9 mouse cellular contexts compared by ENCODE assay signal in the genomic region with DNA sequence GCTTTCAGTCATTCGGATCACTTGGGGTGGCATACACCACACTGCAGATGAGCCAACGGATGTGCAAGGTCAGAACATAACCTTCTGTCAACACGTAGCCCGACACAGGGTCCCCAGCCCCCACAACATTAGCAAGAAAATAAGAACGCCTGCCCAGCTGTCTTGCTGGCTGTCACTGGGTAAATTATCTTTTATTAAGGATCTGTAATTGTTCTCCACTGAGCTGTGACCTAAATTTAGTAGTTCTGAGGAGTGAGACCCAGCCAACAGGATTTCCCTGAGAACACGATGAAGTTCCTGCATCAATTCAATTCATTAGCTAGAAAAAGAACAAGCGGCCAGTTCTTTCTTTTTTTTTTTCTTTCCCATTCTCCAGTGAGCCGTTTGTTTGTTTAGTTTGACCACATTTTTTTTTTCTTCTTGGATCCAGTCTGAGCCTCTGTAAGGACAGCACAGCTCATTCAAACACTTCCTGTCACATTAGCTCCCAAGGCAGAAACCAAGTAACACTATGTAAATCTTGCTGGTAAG.
DNase-seq lines count a peak whose midpoint lies in the region; ATAC-seq and TF ChIP-seq lines count a peak whose summit lies in the region.
"Had no signal": no experiment of that assay in that cellular context is flagged by ENCODE, and none has a peak within 500 bp of the region (broad histone marks: within the 10 kb centered on the region; RNA-seq: fewer than 3 reads in every experiment).

No protein-coding gene starts in this region.

- H3K4me1 ChIP-seq in heart, embryonic 16.5 days (ENCODE audit: control insufficient read depth, insufficient read depth, low read length) = peaks cover 10% of the 10 kb centered on the region
- H3K4me1 ChIP-seq in midbrain, embryonic 11.5 days (ENCODE audit: control insufficient read depth, insufficient read depth, low read length) = no peaks in the 10 kb centered on the region
- H3K4me1 ChIP-seq in thymus, adult 2 months (replicated peaks; ENCODE audit: control insufficient read depth, insufficient read depth, low read length) = no peaks in the 10 kb centered on the region
- H3K4me1 ChIP-seq: stomach, embryonic 15.5 days had no signal

- peak overlapping the region; percentile 15; the same call in 1 of the 2 replicates for H3K4me2 ChIP-seq in heart, embryonic 16.5 days (ENCODE audit: low read depth, low read length)
- H3K4me2 ChIP-seq in midbrain, embryonic 11.5 days = no peak overlapping the region
- H3K4me2 ChIP-seq: stomach, embryonic 15.5 days had no signal

- no peaks in the 10 kb centered on the region for H3K36me3 ChIP-seq in heart, embryonic 16.5 days (ENCODE audit: control insufficient read depth, insufficient read depth)
- no peaks in the 10 kb centered on the region for H3K36me3 ChIP-seq in midbrain, embryonic 11.5 days (ENCODE audit: control insufficient read depth, insufficient read depth, low read length)
- H3K36me3 ChIP-seq in thymus, adult 2 months (ENCODE audit: control insufficient read depth, insufficient read depth, low read length) = no peaks in the 10 kb centered on the region
- H3K36me3 ChIP-seq: stomach, embryonic 15.5 days had no signal

- TF ChIP-seq POLR2A in thymus, adult 2 months (IDR thresholded peaks at IDR 0.05; ENCODE audit: control insufficient read depth, extremely low read depth, insufficient read depth, low read length, poor library complexity) = no peak

- no peak for TF ChIP-seq CTCF in thymus, adult 2 months (IDR thresholded peaks at IDR 0.05; ENCODE audit: borderline replicate concordance, control insufficient read depth, extremely low read depth, insufficient read depth, low read length, poor library complexity)

- H3K27ac ChIP-seq in heart, embryonic 16.5 days (ENCODE audit: low read length) = peak overlapping the region; percentile 68
- H3K27ac ChIP-seq in midbrain, embryonic 11.5 days (ENCODE audit: low read depth, low read length) = no peak overlapping the region
- no peak overlapping the region for H3K27ac ChIP-seq in thymus, adult 2 months (ENCODE audit: control insufficient read depth, insufficient read depth, low read length)
- H3K27ac ChIP-seq: stomach, embryonic 15.5 days had no signal

- no peak overlapping the region for H3K9ac ChIP-seq in heart, embryonic 16.5 days (ENCODE audit: low read length)
- no peak overlapping the region for H3K9ac ChIP-seq in midbrain, embryonic 11.5 days (ENCODE audit: low read length)
- H3K9ac ChIP-seq: stomach, embryonic 15.5 days had no signal

- peak; percentile 55 to 73 for DNase-seq in adrenal gland, adult (ENCODE audit: inconsistent age in 2 of 2, low spot score in 1 of 2)
- DNase-seq in adrenal gland, postnatal 4 days (ENCODE audit: low spot score in 2 of 2) = no peak
- DNase-seq in embryo, embryonic 10.5 days (ENCODE audit: low spot score) = peak; percentile 66
- DNase-seq in kidney, postnatal 14 days = peak; percentile 74
- no peak for DNase-seq in midbrain, embryonic 11.5 days (ENCODE audit: low spot score, missing footprints)
- no peak for DNase-seq in gastrocnemius, adult 18-20 months (ENCODE audit: low spot score)
- no peak for DNase-seq in thymus, adult 2 months

- no peaks in the 10 kb centered on the region for H3K27me3 ChIP-seq in heart, embryonic 16.5 days (ENCODE audit: control insufficient read depth, insufficient read depth, low read length)
- no peaks in the 10 kb centered on the region for H3K27me3 ChIP-seq in midbrain, embryonic 11.5 days (ENCODE audit: control insufficient read depth, insufficient read depth, low read length)
- no peaks in the 10 kb centered on the region for H3K27me3 ChIP-seq in thymus, adult 2 months (ENCODE audit: control insufficient read depth, insufficient read depth, low read length)
- H3K27me3 ChIP-seq: stomach, embryonic 15.5 days had no signal

- no peaks in the 10 kb centered on the region for H3K9me3 ChIP-seq in heart, embryonic 16.5 days (replicated peaks; ENCODE audit: control insufficient read depth, low read length)
- H3K9me3 ChIP-seq in midbrain, embryonic 11.5 days (ENCODE audit: control insufficient read depth, low read length) = no peaks in the 10 kb centered on the region
- H3K9me3 ChIP-seq: stomach, embryonic 15.5 days had no signal

- WGBS in heart, embryonic 16.5 days = 11% methylated on average over 8 of the region's 8 CpGs
- WGBS in midbrain, embryonic 11.5 days = 28% methylated on average over 8 of the region's 8 CpGs
- 66% methylated on average over 8 of the region's 8 CpGs for WGBS in thymus, adult 2 months

- no peak overlapping the region for H3K4me3 ChIP-seq in heart, embryonic 16.5 days (ENCODE audit: low read length)
- H3K4me3 ChIP-seq in midbrain, embryonic 11.5 days (ENCODE audit: low read depth, low read length) = no peak overlapping the region
- H3K4me3 ChIP-seq in thymus, adult 2 months (ENCODE audit: control insufficient read depth, insufficient read depth, low read length) = no peak overlapping the region
- H3K4me3 ChIP-seq: stomach, embryonic 15.5 days had no signal

- peak; percentile 77 for ATAC-seq in heart, embryonic 16.5 days (replicated peaks; ENCODE audit: extremely low read depth, insufficient read depth, low FRiP score)
- ATAC-seq in midbrain, embryonic 11.5 days (ENCODE audit: low FRiP score) = peak; percentile 88

Comparison
In these comparisons a context has a peak if more than half of its experiments do, and no peak if none do; other contexts are left out.
1. DNase-seq: peak in adrenal gland, adult (2 of 2), embryo, embryonic 10.5 days (single experiment) and kidney, postnatal 14 days (single experiment); none in adrenal gland, postnatal 4 days (0 of 2), midbrain, embryonic 11.5 days (single experiment), gastrocnemius, adult 18-20 months (single experiment) and thymus, adult 2 months (single experiment).